Mouse (Mus musculus) forebrain, embryonic 12.5 days (tissue): Measurements from ENCODE around the gene Vav2. TPM values are rescaled to one million over a fixed set of nuclear protein-coding genes. Genes with fewer than 3 reads are reported as not detected.

Experiments
- ATAC-seq: fragments of 200-750 bp; cut with Nextera tagmentation; 2 replicates; pipeline ENCODE4 v1.8.0; 2017; ENCODE audit warnings: moderate TSS enrichment; ENCODE audit not compliant: low FRiP score
- H3K27ac ChIP-seq: fragments of 300-500 bp; sonication (generic); 2 replicates; pipeline ENCODE4 v1.5.1; 2016; ENCODE audit warnings: mild to moderate bottlenecking
- H3K27me3 ChIP-seq: fragments of 300-500 bp; sonication (generic); 2 replicates; pipeline ENCODE4 v1.6.1; 2016; ENCODE audit warnings: mild to moderate bottlenecking
- H3K36me3 ChIP-seq: fragments of 300-500 bp; sonication (generic); replicated peaks from 2 replicates; pipeline ENCODE4 v1.6.1; 2016; ENCODE audit warnings: mild to moderate bottlenecking
- H3K4me1 ChIP-seq: fragments of 300-500 bp; sonication (generic); 2 replicates; pipeline ENCODE4 v1.6.1; 2016
- H3K4me2 ChIP-seq: fragments of 300-500 bp; sonication (generic); 2 replicates; pipeline ENCODE4 v1.6.1; 2016; ENCODE audit warnings: mild to moderate bottlenecking, moderate library complexity
- H3K4me3 ChIP-seq: fragments of 300-500 bp; sonication (generic); replicated peaks from 2 replicates; pipeline ENCODE4 v1.5.1; 2016; ENCODE audit warnings: mild to moderate bottlenecking
- H3K9ac ChIP-seq: fragments of 300-500 bp; sonication (generic); 2 replicates; pipeline ENCODE4 v1.6.1; 2016; ENCODE audit warnings: mild to moderate bottlenecking
- H3K9me3 ChIP-seq: fragments of 300-500 bp; sonication (generic); 2 replicates; pipeline ENCODE4 v1.6.1; 2016
- WGBS: fragments of 180-500 bp; shearing (Covaris S2); methylation state at CpG from one replicate; pipeline ENCODE4 v1.1.7; 2016; 5-methylcytosine and 5-hydroxymethylcytosine counted together
- microRNA-seq: library from miRNA; unstranded; fragments of <30 nt; microRNA quantifications from one replicate; pipeline ENCODE4, GENCODE M21; 2017
- polyA plus RNA-seq: library from polyadenylated mRNA; unstranded; fragments of >200 nt; fragmentation: Nextera tagmentation; extraction: Ambion mirVana; gene quantifications from 2 replicates; pipeline ENCODE4 v1.2.1, GENCODE M21; 2016

Gene Vav2
- polyA plus RNA-seq, 1 experiment from 2014 or later = 17.2 TPM

DNA sequence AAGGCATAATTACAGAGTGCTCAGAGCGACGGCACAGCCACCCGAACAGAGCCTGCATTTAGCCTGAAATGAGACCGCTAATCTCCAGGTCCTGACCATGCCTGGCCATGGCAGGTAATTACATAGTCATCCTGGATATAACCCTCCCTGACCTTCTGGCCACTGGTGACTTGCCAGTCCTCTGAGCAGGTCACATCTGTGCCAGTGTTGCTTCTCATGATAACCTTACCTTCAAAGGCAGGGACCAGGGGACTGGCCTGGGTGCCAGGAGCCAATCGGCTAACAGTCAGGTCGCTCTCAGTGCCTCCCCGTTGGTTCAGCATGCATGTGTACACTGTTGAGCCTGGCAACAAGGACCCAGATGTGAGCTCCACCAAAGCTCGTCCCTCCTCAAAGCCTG lies 208.3 kb downstream of the Vav2 start:
- WGBS = 92% methylated on average over 8 of the region's 8 CpGs
- no peaks in the 10 kb centered on the region for H3K36me3 ChIP-seq
- no peak overlapping the region for H3K27ac ChIP-seq
- H3K4me3 ChIP-seq = no peak overlapping the region
- no peak overlapping the region for H3K4me2 ChIP-seq
- no peak for ATAC-seq
- H3K4me1 ChIP-seq = no peaks in the 10 kb centered on the region
- no peak overlapping the region for H3K9ac ChIP-seq
- H3K9me3 ChIP-seq = no peaks in the 10 kb centered on the region
- no peaks in the 10 kb centered on the region for H3K27me3 ChIP-seq

- no peaks in the 10 kb centered on the region for H3K27me3 ChIP-seq
- no peak overlapping the region for H3K9ac ChIP-seq
- no peaks in the 10 kb centered on the region for H3K9me3 ChIP-seq
- no peaks in the 10 kb centered on the region for H3K4me1 ChIP-seq
- no peak overlapping the region for H3K4me3 ChIP-seq
- no peaks in the 10 kb centered on the region for H3K36me3 ChIP-seq
- 53% methylated on average over 2 of the region's 2 CpGs for WGBS
- ATAC-seq = no peak
- H3K4me2 ChIP-seq = no peak overlapping the region
- H3K27ac ChIP-seq = no peak overlapping the region
Measured at GRCm38 (mm10) chr2:27218121-27218544, 208.7 kb downstream of the Vav2 start.

GRCm38 (mm10) chr2:27215537-27215936 lies 211.3 kb downstream of the Vav2 start:
- H3K27me3 ChIP-seq = no peaks in the 10 kb centered on the region
- H3K36me3 ChIP-seq = no peaks in the 10 kb centered on the region
- no peak overlapping the region for H3K27ac ChIP-seq
- no peak for ATAC-seq
- H3K4me2 ChIP-seq = no peak overlapping the region
- H3K9me3 ChIP-seq = no peaks in the 10 kb centered on the region
- no peak overlapping the region for H3K9ac ChIP-seq
- H3K4me1 ChIP-seq = no peaks in the 10 kb centered on the region
- H3K4me3 ChIP-seq = no peak overlapping the region
- WGBS = 87% methylated on average over 2 of the region's 2 CpGs

Small RNAs within 50 kb of the gene (microRNA-seq; reads per million reads assigned to microRNA genes)
- gene Gm24049 (not detected), gene Mir7578 (not detected)

Other genes starting within 250 kb of the Vav2 start
- gene Sardh, start 178.7 kb downstream of the Vav2 start, polyA plus RNA-seq = 2.6 and 5.8 TPM in 2 replicates
- gene Brd3os, start 15.3 kb upstream of the Vav2 start, polyA plus RNA-seq = 16.4 and 18.4 TPM in 2 replicates
- 140 and 155 TPM in 2 replicates for gene Brd3, start 80.6 kb upstream of the Vav2 start, polyA plus RNA-seq
- 65.3 and 68.3 TPM in 2 replicates for gene Wdr5, start 88.1 kb upstream of the Vav2 start, polyA plus RNA-seq
- 6.7 and 7.8 TPM in 2 replicates for gene Rxra, start 249.4 kb upstream of the Vav2 start, polyA plus RNA-seq